Mouse (Mus musculus): Measurements from ENCODE around the gene Krt222. TPM values are rescaled to one million over a fixed set of nuclear protein-coding genes. Genes with fewer than 3 reads are reported as not detected.

Gene Krt222
- total and polyA plus RNA-seq, 2 experiments from 2014 or later = 4.5 to 6.9 TPM

GRCm38 (mm10) chr11:99211964-99212363, 31.9 kb downstream of the Krt222 start:
- Histone ChIP-seq H3K4me2 (ENCODE audit: low read depth, low read length) (no peak overlapping the region), H3K27ac (ENCODE audit: low read depth) (no peak overlapping the region), H3K4me3 (ENCODE audit: low read depth, low read length) (no peak overlapping the region), H3K36me3 (replicated peaks; ENCODE audit: control insufficient read depth, insufficient read depth, low read length) (peaks cover 70% of the 10 kb centered on the region), H3K9me3 (replicated peaks; ENCODE audit: control insufficient read depth, low read length) (no peaks in the 10 kb centered on the region), H3K4me1 (ENCODE audit: control insufficient read depth, insufficient read depth) (peaks cover 11% of the 10 kb centered on the region; the same call in 1 of the 2 replicates), H3K9ac (replicated peaks; ENCODE audit: low read depth, low read length) (no peak overlapping the region), H3K27me3 (ENCODE audit: control insufficient read depth, insufficient read depth, low read length) (no peaks in the 10 kb centered on the region)
- ATAC-seq (ENCODE audit: insufficient read depth, low read depth) (no peak), DNase-seq (ENCODE audit: low spot score) (no peak)
- TF ChIP-seq CTCF (IDR thresholded peaks at IDR 0.05; ENCODE audit: low read depth) (no peak), EP300 (IDR thresholded peaks at IDR 0.05; ENCODE audit: low read depth) (no peak)
- 72% methylated on average over 2 of the region's 2 CpGs for WGBS

DNA sequence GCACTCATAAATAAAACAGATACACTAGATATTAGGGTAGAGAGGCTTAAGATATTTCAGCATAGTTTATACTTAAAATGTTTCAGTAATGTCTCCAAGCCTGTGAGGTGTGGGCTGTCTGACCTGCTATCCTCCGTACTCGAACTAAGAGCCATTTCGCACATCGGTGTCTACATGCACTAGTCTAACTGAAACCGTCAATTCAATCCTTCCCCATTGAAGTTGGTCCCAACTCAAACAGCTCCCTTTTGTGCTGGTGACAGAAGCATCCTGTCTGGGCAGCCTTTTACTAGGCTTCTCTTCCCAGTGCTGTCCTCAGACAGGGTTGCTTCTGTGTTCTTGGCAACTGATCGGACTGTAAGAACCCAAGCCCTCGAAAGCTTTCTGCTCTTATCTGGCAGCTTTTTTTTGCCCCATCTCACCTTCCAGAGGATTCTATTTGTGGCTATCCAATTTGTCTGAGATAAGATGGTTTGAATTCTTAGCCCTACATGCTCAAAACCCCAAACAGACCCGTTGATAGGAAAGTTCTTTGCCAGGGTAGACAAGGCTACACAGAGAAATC, 35.7 kb downstream of the Krt222 start:
- 29% methylated on average over 8 of the region's 8 CpGs for WGBS
- H3K4me3 ChIP-seq (ENCODE audit: low read depth, low read length) = no peak overlapping the region
- no peak overlapping the region for H3K9ac ChIP-seq (replicated peaks; ENCODE audit: low read depth, low read length)

GRCm38 (mm10) chr11:99207449-99207848, 36.4 kb downstream of the Krt222 start:
- H3K4me2 ChIP-seq (ENCODE audit: low read depth, low read length) = no peak overlapping the region
- peaks cover 7% of the 10 kb centered on the region; the same call in 1 of the 2 replicates for H3K4me1 ChIP-seq (ENCODE audit: control insufficient read depth, insufficient read depth)
- H3K36me3 ChIP-seq (replicated peaks; ENCODE audit: control insufficient read depth, insufficient read depth, low read length) = peaks cover 25% of the 10 kb centered on the region
- H3K27me3 ChIP-seq (ENCODE audit: control insufficient read depth, insufficient read depth, low read length) = no peaks in the 10 kb centered on the region
- no peak for TF ChIP-seq EP300 (IDR thresholded peaks at IDR 0.05; ENCODE audit: low read depth)
- no peak for TF ChIP-seq CTCF (IDR thresholded peaks at IDR 0.05; ENCODE audit: low read depth)
- H3K27ac ChIP-seq (ENCODE audit: low read depth) = peak overlapping the region; percentile 70
- no peak overlapping the region for H3K9ac ChIP-seq (replicated peaks; ENCODE audit: low read depth, low read length)
- no peak; the same call in 1 of the 2 replicates for ATAC-seq (ENCODE audit: insufficient read depth, low read depth)
- H3K9me3 ChIP-seq (replicated peaks; ENCODE audit: control insufficient read depth, low read length) = no peaks in the 10 kb centered on the region
- no peak overlapping the region for H3K4me3 ChIP-seq (ENCODE audit: low read depth, low read length)
- DNase-seq (ENCODE audit: low spot score) = no peak
- 18% methylated on average over 2 of the region's 2 CpGs for WGBS

More for the DNA sequence above, 35.7 kb downstream of the Krt222 start:
- ATAC-seq (ENCODE audit: insufficient read depth, low read depth) (peak; percentile 62), DNase-seq (ENCODE audit: low spot score) (peak; percentile 55)
- Histone ChIP-seq H3K4me1 (ENCODE audit: control insufficient read depth, insufficient read depth) (peaks cover 7% of the 10 kb centered on the region; the same call in 1 of the 2 replicates), H3K27me3 (ENCODE audit: control insufficient read depth, insufficient read depth, low read length) (no peaks in the 10 kb centered on the region), H3K27ac (ENCODE audit: low read depth) (peak overlapping the region; percentile 70), H3K9me3 (replicated peaks; ENCODE audit: control insufficient read depth, low read length) (no peaks in the 10 kb centered on the region), H3K4me2 (ENCODE audit: low read depth, low read length) (peak overlapping the region; percentile 10; the same call in 1 of the 2 replicates), H3K36me3 (replicated peaks; ENCODE audit: control insufficient read depth, insufficient read depth, low read length) (peaks cover 33% of the 10 kb centered on the region)
- TF ChIP-seq EP300 (IDR thresholded peaks at IDR 0.05; ENCODE audit: low read depth) = no peak
- TF ChIP-seq CTCF (IDR thresholded peaks at IDR 0.05; ENCODE audit: low read depth) = no peak

DNA sequence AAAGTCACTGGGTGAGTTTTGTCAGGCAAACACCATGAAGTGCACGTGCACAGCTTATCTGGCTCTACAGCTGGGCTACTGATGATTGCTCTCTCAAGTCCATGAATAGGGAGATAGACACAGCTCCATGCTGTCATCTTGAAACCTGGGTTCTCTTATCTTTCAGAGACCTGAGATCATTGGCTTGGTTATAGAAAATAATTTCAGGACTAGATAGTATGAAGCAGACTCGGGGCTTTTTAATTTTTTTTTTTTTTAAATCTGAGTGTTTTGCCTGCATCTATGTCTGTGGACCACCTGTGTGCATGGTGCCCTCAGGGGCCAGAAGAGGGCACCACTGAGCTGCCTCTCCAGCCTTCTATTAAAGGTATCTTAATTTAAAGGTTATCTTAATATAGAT, 36.9 kb downstream of the Krt222 start:
- H3K4me1 ChIP-seq (ENCODE audit: control insufficient read depth, insufficient read depth) = peaks cover 7% of the 10 kb centered on the region; the same call in 1 of the 2 replicates
- H3K9me3 ChIP-seq (replicated peaks; ENCODE audit: control insufficient read depth, low read length) = no peaks in the 10 kb centered on the region
- H3K4me3 ChIP-seq (ENCODE audit: low read depth, low read length) = no peak overlapping the region
- DNase-seq (ENCODE audit: low spot score) (peak; percentile 30), ATAC-seq (ENCODE audit: insufficient read depth, low read depth) (no peak)
- H3K4me2 ChIP-seq (ENCODE audit: low read depth, low read length) = no peak overlapping the region
- peaks cover 20% of the 10 kb centered on the region for H3K36me3 ChIP-seq (replicated peaks; ENCODE audit: control insufficient read depth, insufficient read depth, low read length)
- no peaks in the 10 kb centered on the region for H3K27me3 ChIP-seq (ENCODE audit: control insufficient read depth, insufficient read depth, low read length)
- no peak overlapping the region for H3K9ac ChIP-seq (replicated peaks; ENCODE audit: low read depth, low read length)
- TF ChIP-seq CTCF (IDR thresholded peaks at IDR 0.05; ENCODE audit: low read depth) (peak; percentile 58), EP300 (IDR thresholded peaks at IDR 0.05; ENCODE audit: low read depth) (no peak)
- 8% methylated on average over 2 of the region's 2 CpGs for WGBS
- 0 out of 2 replicates have a peak overlapping the region, but pooled peaks have one; percentile 70 for H3K27ac ChIP-seq (ENCODE audit: low read depth)

DNA sequence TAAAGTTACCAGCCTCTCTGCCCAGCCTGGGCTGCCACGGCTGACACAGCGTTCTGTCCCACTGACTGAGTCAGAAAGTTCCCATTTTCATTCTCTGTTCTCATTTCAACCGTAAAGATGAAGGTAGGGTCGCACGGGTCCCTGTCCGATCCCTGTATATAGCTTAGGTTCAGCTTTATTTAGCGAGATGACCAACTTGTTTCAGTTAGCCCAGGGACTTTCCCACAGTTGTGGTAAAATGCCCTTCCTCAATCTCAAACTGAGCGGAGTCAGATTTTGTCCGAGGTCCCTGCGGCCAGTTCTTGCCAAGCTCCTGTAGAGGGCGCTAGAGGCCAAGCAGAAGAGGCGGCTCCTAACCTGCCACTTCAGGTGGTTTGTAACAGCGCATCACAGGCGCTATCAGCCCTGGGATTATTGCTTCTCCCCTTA, 54.7 kb downstream of the Krt222 start:
- no peak overlapping the region for H3K9ac ChIP-seq (replicated peaks; ENCODE audit: low read depth, low read length)
- no peak overlapping the region for H3K4me2 ChIP-seq (ENCODE audit: low read depth, low read length)
- DNase-seq (ENCODE audit: low spot score) = peak; percentile 30
- H3K9me3 ChIP-seq (replicated peaks; ENCODE audit: control insufficient read depth, low read length) = no peaks in the 10 kb centered on the region
- H3K4me1 ChIP-seq (ENCODE audit: control insufficient read depth, insufficient read depth) = no peaks in the 10 kb centered on the region
- no peak overlapping the region for H3K4me3 ChIP-seq (ENCODE audit: low read depth, low read length)
- peaks cover 5% of the 10 kb centered on the region; the same call in 1 of the 2 replicates for H3K27me3 ChIP-seq (ENCODE audit: control insufficient read depth, insufficient read depth, low read length)
- H3K36me3 ChIP-seq (replicated peaks; ENCODE audit: control insufficient read depth, insufficient read depth, low read length) = no peaks in the 10 kb centered on the region
- WGBS = 23% methylated on average over 14 of the region's 14 CpGs
- no peak overlapping the region for H3K27ac ChIP-seq (ENCODE audit: low read depth)
- no peak for TF ChIP-seq EP300 (IDR thresholded peaks at IDR 0.05; ENCODE audit: low read depth)
- peak; percentile 89 for TF ChIP-seq CTCF (IDR thresholded peaks at IDR 0.05; ENCODE audit: low read depth)
- peak; percentile 55; the same call in 1 of the 2 replicates for ATAC-seq (ENCODE audit: insufficient read depth, low read depth)

All from heart, postnatal 0 days (tissue).